Mouse (Mus musculus): Measurements from ENCODE around the gene Glod4.
A peak's percentile ranks its signal among the peaks of the same experiment; 100 is the strongest.

- TF ChIP-seq CTCF (IDR thresholded peaks at IDR 0.05; ENCODE audit: insufficient read depth, low read length) (no peak), POLR2A (IDR thresholded peaks at IDR 0.05; ENCODE audit: borderline replicate concordance, extremely low read depth, low read depth, low read length) (peak; percentile 68; the same call in 1 of the 2 replicates)
Measured at GRCm38 (mm10) chr11:76179495-76180145, 63.9 kb downstream of the Glod4 start, which contains the start of the genes Vps53 and Fam57a.

Measured in lung, adult 2 months (tissue).